Mouse (Mus musculus) right cerebral cortex, adult 2 months (tissue): ENCODE measurements around the gene Kcnk13.

Experiments
- DNase-seq, 2 experiments: peaks; one replicate each; pipeline ENCODE4 v3.0.0; 2021 to 2022; ENCODE audit warnings: low spot score in 2 of 2

Gene Kcnk13

GRCm38 (mm10) chr12:99964301-99965202, at the start of gene Kcnk13:
Gene Kcnk13, plus strand, starts transcription at chr12:99964499.
- peak; percentile 82 to 83 for DNase-seq

- DNase-seq, result peak; percentile 64 to 68
These were observed 46.4 kb upstream of the Kcnk13 start for GRCm38 (mm10) chr12:99917800-99918427.

DNA sequence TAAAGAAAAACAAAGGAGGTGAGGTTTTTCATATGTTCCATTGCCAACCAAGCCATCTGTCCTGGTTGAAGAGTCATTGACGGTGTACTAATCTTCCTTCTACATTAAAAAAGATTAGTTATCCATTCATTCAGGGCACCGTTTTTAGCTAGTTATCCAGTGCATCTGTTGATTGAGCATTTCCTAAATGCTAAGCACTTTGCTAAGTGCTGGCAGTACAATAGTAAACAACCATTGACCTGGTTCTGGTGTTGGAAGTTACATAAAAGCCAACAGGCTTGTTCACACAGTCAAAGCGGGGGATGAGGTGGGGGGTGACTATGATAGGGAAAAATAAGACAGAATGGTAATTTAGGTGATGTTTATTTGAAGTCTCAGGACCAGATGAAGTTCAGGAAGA, 44.7 kb upstream of the Kcnk13 start:
- no peak for DNase-seq

GRCm38 (mm10) chr12:99921045-99921444, 43.3 kb upstream of the Kcnk13 start:
- DNase-seq, result no peak

DNA sequence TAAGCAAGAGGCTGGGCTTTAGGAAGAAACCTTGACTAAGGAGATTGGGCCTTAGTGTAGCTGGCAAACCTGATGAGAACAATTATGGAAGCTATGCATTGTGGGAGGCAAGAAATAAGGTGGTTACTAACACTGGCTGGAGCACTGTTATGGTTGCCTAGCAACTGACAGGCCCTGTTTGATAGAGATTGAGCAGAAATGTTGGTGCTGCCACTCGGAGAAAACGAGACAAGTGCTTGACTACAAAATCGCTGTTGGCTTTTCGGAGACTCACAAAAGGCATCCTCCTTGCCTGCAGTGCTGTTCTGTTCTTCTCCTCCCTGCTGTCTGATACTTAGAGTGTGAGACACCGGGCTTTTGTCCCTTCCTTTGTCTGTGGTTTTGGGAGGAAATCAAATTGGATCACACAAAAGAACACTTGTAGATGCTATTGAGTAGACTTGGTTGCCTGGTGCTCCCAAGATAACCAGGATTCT, 41.1 kb upstream of the Kcnk13 start:
- peak; percentile 33 to 40 for DNase-seq

- no peak for DNase-seq
These were observed 40.6 kb upstream of the Kcnk13 start for GRCm38 (mm10) chr12:99923703-99924102.

DNA sequence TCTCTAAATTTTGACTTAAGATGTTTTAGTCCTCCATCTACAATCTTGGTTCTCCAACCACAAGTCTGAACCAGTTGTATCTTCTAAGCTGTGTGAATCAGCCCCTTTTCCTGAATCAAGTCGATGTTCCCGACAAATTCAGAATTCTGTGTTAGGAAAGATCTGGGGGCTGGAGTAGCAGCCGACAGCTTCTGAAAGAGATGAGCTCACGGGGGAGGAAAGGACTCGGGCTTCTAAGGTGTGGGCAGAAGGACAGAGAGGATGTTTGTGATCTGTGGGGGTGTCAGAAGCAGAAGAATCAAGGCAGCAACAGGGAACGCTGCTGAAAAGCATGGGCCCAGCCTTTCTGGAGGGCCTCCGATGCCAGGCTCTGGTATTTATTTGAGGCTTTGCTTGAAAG, 36.0 kb upstream of the Kcnk13 start:
- DNase-seq, result peak; percentile 53 to 74

GRCm38 (mm10) chr12:99929160-99929559, 35.1 kb upstream of the Kcnk13 start:
- DNase-seq, result no peak

DNA sequence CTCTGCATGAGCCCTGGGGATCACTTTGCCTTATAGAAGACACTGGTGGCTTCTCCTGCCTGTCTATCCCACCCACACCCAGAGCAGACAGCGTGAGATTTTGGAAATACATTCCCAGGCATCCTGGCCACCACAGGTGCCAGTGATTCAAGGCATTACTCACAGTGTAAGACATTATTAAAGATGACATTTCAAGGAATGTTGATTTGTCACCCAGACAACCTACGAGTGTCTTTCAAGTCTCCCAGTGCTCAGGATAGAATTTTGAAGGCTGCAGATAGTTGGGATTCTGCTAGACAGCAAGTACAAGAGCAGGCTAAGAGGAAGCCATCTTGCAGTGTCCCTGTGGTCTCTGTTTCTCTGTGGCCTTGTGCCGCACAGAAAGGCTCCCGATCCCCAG, 32.1 kb upstream of the Kcnk13 start:
- peak in 1 of 2 experiments; percentile 35 for DNase-seq

DNA sequence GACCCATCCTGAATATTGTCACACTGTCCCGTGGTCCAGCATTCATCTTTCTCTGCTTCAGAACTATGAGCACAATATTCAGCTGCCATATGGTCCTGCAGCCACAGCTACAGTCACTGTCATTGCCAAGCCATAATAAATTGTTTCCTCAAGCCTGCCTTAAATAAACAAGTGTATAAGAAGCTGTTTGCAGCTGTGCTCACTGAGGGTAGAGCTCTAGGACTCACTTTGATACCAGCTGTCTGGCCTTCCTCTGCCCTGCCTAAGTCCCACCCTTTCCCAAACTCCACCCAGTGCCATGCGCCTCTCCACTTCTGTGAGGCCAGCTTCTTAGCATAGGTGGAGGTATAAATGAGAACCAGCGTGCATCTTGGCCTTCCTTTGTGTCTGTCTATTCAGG, 30.7 kb upstream of the Kcnk13 start:
- DNase-seq, result no peak

DNA sequence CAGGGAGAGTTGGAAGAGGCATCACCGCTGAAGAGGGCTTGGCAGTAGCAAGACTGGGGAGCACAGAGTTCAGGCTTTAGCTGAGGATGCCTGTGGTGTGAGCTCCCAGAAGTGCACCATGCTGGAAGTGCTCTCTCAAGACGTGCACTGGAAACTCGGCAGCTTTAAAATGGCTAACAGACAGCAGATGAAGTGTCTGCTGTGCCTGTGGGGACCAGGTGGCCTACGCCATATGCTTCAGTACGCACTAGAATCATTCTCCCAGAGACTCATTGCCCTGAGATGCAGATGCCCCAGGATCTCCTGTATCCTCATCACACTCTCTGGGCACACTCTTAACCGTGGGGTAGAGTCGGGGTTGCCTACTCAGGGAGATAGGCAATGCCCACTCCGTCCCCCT, 28.9 kb upstream of the Kcnk13 start:
- no peak for DNase-seq

- no peak for DNase-seq
These were observed 25.8 kb upstream of the Kcnk13 start for GRCm38 (mm10) chr12:99938476-99938875.

DNA sequence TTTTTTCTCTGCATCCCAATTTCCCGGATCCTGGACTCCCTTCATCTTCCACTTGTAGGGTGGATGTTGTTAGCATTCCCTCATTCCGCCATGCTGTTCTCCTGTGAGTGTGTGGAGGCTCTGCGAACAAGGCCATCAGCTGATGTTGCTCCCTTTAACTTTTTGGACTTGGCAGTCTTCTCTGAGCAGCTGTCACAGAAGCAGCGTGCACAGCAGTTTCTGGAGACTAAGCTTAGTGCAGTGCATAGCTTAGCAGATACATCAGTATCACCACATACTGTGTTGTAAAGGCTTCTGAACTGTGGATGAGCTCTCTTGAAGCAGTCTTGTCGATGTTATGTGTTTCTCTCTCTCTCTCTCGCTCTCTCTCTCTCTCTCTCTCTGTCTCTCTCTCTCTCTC, 25.1 kb upstream of the Kcnk13 start:
- no peak for DNase-seq

GRCm38 (mm10) chr12:99940704-99941103, 23.6 kb upstream of the Kcnk13 start:
- no peak for DNase-seq

DNA sequence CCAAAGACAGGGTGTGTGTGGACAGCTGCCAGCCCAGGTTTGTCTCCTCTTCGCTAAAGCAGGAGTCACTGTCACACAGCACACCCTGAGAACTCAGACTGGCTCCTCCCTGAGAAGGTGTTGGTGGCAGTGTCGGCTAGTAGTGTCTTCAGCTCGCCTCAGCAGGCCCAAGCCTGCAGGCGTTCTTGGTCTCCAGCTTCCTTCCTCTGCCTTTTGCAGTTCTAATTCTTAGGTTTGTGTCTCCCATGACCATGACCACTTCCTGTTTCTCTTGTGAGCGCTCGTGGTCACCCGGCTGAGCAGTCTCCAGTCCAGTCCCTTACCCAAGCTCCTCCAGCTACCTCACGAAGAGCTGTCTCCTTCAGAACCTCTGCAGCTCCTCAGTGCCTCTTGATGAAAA, 21.9 kb upstream of the Kcnk13 start:
- no peak for DNase-seq

DNA sequence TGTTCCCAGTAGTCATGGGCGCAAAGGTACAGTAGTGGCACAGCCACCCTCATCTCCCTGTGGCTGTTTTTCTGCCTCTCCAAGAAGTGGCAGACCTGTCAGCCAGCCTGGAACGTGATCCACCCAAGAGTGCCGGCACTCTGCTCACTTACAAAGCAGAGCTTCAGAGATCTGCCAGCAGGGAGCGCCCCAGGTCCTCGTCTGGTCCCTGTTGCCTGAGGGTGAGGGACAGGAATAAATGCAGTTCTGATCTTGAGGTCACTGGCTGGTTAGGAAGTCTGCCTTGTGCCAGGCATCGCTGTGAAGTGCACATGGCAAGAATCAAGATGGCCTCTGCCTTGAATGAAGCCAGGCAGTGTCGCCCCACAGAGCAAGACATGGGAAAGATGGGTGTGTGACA, 11.4 kb upstream of the Kcnk13 start:
- DNase-seq, result peak; percentile 68 to 72

GRCm38 (mm10) chr12:99956411-99956810, 7.9 kb upstream of the Kcnk13 start:
- DNase-seq, result no peak

DNA sequence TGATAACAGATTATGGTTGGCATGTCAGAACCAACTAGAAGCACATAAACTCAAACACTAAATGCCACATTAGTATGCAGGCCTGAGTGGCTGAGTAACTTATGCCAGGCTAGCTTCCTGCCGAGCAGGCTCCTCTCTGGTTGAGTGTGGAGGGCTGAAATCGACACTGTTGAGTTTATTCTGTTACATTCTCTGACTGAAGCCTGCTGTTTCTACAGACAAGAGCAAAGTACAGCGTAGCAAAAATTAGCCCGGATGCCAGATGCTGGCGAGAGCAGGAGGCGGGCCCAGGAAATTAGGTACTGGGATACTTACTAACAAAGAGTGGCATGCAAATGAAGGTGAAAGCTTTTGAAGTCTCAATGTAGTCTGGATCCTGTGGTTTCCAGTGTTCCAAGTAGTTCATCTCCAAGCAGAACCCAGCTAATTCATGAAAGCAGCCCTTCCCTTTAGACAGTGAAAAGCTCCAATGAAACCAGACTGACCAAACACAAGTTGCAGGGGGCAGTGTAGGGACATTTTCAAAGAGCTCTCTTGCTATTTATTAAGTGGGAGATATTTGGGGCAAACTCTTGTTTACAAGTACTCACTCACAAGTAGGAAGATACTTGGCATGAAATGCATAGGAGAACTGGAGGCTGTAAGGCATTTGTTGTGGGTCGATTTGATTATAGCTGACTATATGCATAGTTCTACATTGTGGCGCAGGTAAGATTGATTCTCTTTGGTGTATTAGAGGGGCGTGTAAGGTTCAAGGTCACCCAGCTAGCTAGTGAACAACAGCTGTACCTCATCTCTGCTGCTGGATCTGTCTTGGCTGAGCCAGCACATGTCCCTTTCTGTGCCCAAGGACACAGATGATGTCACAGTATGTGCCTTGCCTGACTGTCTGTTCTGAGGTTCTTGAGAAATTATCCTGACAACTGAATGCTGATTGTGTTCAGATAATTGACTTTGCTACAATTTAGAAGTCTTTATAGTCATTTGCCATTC, 5.9 kb upstream of the Kcnk13 start:
- peak; percentile 40 to 55 for DNase-seq

DNA sequence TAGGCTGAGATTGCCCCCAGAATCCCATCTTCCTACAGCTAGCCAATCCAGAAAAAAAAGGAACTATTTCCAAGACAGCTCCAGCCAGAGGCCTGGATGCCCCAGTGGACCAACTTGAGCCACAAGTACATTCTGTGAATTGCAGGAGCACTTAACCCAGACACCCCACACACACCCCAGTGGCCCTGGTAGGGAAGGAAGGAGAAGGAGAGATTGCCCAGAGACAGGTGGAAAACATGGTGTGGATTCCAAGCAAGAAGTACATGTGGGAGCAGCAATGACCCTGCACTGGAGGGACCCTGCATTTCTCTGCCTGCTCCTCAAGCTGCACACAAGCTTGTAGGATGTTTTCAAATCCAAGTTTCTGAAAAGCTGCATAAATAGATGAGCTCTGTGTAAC, 5.0 kb upstream of the Kcnk13 start:
- no peak for DNase-seq

DNA sequence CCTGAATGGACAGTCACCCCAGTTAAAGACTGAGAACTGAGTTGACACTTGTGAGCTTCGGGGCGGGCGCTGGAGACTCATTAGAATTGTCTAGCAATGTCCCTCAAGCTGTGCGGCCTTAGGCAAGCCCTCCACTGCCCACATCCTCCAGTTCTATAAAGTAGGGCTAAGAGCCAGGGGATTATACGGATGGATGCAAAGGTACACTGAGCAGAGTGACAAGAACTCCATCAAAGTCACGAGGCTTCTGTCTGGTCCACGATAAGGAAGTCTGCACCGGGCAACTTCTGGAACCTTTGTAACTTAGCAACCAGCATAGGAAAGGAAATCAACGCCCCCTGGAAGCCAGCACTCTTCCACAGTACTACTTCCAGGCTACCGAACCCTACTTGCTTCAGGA, 4.4 kb upstream of the Kcnk13 start:
- DNase-seq, result no peak

DNA sequence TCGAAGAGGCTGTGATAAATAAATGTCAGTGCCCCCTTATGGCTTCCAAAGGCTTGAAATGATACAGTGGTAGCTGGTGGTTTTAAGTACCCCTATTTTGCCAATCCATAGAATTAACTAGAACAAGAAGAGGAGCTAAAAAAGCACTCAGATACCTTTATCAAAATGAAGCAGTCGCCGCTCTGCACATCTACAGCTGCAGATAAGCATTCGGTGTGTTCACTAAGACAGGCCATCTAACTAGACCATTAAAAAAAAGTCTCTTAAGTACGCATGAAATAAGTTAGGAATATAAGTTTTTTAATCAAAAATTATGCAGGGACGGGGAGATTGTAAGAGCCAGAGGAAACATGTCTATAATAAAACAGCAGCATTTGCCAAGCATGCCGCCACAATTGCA, 3.6 kb upstream of the Kcnk13 start:
- DNase-seq, result no peak
